Mouse (Mus musculus): ENCODE measurements around the gene Gm5458. TPM values are rescaled to one million over a fixed set of nuclear protein-coding genes. Genes with fewer than 3 reads are reported as not detected.
A peak's percentile ranks its signal among the peaks of the same experiment; 100 is the strongest.
"Not testable (repeated sequence)": the region's sequence is repeated elsewhere in the genome, so short reads cannot be mapped to it uniquely, and the experiment has no call there.

The Gm5458 gene
- not detected in 2 replicates for polyA plus RNA-seq (2014; fragmentation: Nextera tagmentation; extraction: Ambion mirVana)

DNA sequence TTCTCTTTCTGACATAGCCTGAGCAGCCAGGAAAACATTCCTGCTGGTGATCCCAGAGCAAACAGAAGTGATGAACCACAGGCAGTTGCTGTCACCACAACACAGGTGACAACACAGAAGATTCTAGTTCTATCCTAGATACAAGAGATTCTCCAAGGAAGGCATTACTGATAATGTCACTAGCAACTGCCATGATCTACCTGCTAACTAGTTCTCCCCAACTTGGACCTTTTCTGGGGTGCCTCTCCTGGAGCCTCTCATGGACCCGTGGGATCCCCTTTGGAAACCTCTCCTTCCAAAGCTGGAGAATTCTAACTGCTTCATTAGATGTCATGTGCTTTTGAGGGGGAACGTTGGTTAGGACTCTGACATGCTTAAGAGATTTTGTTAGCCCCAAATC, at the start of gene Gm5458:
TSS of gene Gm5458 (minus strand) at position 101 of the 400 bp plus-strand sequence.
- H3K9ac ChIP-seq (ENCODE audit: low read length); H3K27me3 ChIP-seq (ENCODE audit: control insufficient read depth, insufficient read depth, low read length); H3K4me2 ChIP-seq (ENCODE audit: low read depth, low read length, severe bottlenecking); DNase-seq (ENCODE audit: low spot score); H3K4me3 ChIP-seq (ENCODE audit: low read depth, low read length); H3K36me3 ChIP-seq (ENCODE audit: control insufficient read depth, insufficient read depth, low read length); H3K27ac ChIP-seq (ENCODE audit: low read depth, low read length); H3K9me3 ChIP-seq (ENCODE audit: control insufficient read depth, low read length); ATAC-seq (replicated peaks; ENCODE audit: low FRiP score); H3K4me1 ChIP-seq (replicated peaks; ENCODE audit: control insufficient read depth, insufficient read depth, low read length): not testable (repeated sequence)
- 78% methylated on average over 1 of the region's 2 CpGs for WGBS

DNA sequence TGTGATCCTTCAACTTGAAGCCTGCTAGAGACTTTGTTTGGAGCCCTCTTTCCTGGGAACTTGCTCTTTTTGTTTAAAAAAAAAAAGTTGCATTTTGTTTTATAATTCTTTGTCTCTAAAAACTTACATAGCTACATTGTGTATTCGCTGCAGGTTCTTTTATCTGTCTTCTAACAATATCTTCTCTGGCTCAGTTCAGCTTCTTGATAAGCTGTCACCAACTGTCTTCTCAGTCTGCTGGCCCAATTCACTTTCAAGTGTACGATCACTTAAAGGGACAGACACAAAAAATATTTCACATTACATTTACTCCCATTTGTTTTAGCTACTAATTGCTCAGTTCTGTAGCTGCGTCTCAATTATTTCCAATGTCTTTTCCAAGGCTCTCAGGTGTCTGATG, 43.9 kb upstream of the Gm5458 start:
- 80% methylated on average over 3 of the region's 3 CpGs for WGBS
- H3K27me3 ChIP-seq (ENCODE audit: control insufficient read depth, insufficient read depth, low read length): no peaks in the 10 kb centered on the region
- no peaks in the 10 kb centered on the region for H3K36me3 ChIP-seq (ENCODE audit: control insufficient read depth, insufficient read depth, low read length)
- H3K4me1 ChIP-seq (replicated peaks; ENCODE audit: control insufficient read depth, insufficient read depth, low read length): no peaks in the 10 kb centered on the region
- no peak for DNase-seq (ENCODE audit: low spot score)
- no peak overlapping the region for H3K9ac ChIP-seq (ENCODE audit: low read length)
- H3K27ac ChIP-seq (ENCODE audit: low read depth, low read length): no peak overlapping the region
- no peak overlapping the region for H3K4me3 ChIP-seq (ENCODE audit: low read depth, low read length)
- no peaks in the 10 kb centered on the region for H3K9me3 ChIP-seq (ENCODE audit: control insufficient read depth, low read length)
- no peak overlapping the region for H3K4me2 ChIP-seq (ENCODE audit: low read depth, low read length, severe bottlenecking)
- ATAC-seq (replicated peaks; ENCODE audit: low FRiP score): no peak

DNA sequence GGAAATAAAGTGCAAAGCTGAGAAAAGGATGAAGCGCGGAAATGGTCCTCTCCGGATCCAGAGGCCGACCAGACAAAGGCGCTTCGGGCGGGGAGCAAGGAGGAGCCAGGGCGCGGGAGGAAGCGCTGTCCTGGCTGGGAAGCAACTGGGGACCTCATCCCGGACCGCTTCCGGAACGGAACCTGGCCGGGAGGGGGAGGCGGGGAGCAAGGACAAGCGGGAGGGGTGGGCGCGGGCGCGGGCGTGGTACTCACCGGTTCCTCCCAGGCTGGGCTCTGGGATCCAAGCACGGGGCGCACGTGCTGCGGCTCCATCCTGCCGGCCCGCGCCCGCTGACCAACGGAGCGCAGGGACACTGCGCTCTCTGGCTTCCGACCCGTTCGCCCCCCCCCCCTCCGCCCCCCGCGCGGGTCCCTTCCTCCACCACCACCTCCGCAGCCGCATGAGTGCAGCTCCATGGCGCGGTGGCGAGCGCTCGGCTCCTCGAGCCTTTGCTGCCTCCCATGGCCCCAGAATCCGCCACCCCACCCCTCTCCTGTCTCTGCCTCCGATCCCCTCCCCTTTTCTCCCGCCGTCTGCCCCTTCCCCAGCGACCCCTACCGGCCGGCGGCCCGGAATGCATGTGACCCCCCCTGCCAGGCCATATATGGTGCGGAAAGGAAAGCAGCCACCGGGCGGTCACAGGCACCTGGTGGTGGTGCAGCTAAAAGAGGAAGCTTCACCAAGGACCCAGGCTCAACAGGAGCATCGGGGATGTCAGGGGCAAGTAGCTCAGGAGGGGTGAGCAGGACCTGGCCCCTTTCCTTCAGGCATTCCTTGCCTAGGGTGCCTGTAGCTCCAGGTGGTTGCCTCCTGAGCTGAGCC, 17.3 kb downstream of the Gm5458 start, which contains the start of gene Gm2237:
TSS of gene Gm2237 (minus strand) at position 332 of the 864 bp plus-strand sequence.
- not testable (repeated sequence) for ATAC-seq (replicated peaks; ENCODE audit: low FRiP score); H3K36me3 ChIP-seq (ENCODE audit: control insufficient read depth, insufficient read depth, low read length); H3K9me3 ChIP-seq (ENCODE audit: control insufficient read depth, low read length); H3K27ac ChIP-seq (ENCODE audit: low read depth, low read length); H3K27me3 ChIP-seq (ENCODE audit: control insufficient read depth, insufficient read depth, low read length); H3K4me1 ChIP-seq (replicated peaks; ENCODE audit: control insufficient read depth, insufficient read depth, low read length)
- Histone ChIP-seq H3K4me2 (ENCODE audit: low read depth, low read length, severe bottlenecking) (peak within 1 kb of the TSS; percentile 36; the same call in 1 of the 2 replicates), H3K4me3 (ENCODE audit: low read depth, low read length) (peak within 1 kb of the TSS; percentile 39), H3K9ac (ENCODE audit: low read length) (peak within 1 kb of the TSS; percentile 52)
- DNase-seq (ENCODE audit: low spot score): peak; percentile 70
- 0% methylated on average over 17 of the region's 62 CpGs for WGBS

DNA sequence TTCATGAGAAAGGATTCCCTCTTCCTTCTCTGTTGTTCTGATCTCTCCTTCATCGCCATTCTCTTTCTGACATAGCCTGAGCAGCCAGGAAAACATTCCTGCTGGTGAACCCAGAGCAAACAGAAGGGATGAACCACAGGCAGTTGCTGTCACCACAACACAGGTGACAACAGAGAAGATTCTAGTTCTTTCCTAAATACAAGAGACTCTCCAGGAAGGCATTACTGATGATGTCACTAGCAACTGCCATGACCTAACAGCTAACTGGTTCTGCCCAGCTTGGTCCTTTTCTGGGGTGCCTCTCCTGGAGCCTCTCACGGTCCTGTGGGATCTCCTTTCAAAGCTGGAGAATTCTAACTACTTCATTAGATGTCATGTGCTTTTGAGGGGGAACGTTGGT, 52.5 kb downstream of the Gm5458 start, which contains the start of gene Gm2244:
TSS of gene Gm2244 (minus strand) at position 101 of the 400 bp plus-strand sequence.
- H3K9ac ChIP-seq (ENCODE audit: low read length); H3K4me3 ChIP-seq (ENCODE audit: low read depth, low read length); H3K4me1 ChIP-seq (replicated peaks; ENCODE audit: control insufficient read depth, insufficient read depth, low read length); ATAC-seq (replicated peaks; ENCODE audit: low FRiP score); H3K36me3 ChIP-seq (ENCODE audit: control insufficient read depth, insufficient read depth, low read length); DNase-seq (ENCODE audit: low spot score); H3K27me3 ChIP-seq (ENCODE audit: control insufficient read depth, insufficient read depth, low read length); H3K4me2 ChIP-seq (ENCODE audit: low read depth, low read length, severe bottlenecking); H3K9me3 ChIP-seq (ENCODE audit: control insufficient read depth, low read length); H3K27ac ChIP-seq (ENCODE audit: low read depth, low read length): not testable (repeated sequence)
- WGBS: 80% methylated on average over 1 of the region's 3 CpGs

Other genes starting within 250 kb of the Gm5458 start
- 0.60 TPM in 1 of 2 replicates, not detected in the other for gene Gm21738, start 183.7 kb downstream of the Gm5458 start, polyA plus RNA-seq (2014; fragmentation: Nextera tagmentation; extraction: Ambion mirVana)
- gene Gm2244, start 52.6 kb downstream of the Gm5458 start, polyA plus RNA-seq (2014; fragmentation: Nextera tagmentation; extraction: Ambion mirVana): not detected in 2 replicates
- 4.0 and 4.1 TPM in 2 replicates for gene Gm2237, start 17.4 kb downstream of the Gm5458 start, polyA plus RNA-seq (2014; fragmentation: Nextera tagmentation; extraction: Ambion mirVana)
- 45.2 and 46.6 TPM in 2 replicates for gene Nid2, start 148.7 kb upstream of the Gm5458 start, polyA plus RNA-seq (2014; fragmentation: Nextera tagmentation; extraction: Ambion mirVana)
- gene Rtraf, start 221.2 kb upstream of the Gm5458 start, polyA plus RNA-seq (2014; fragmentation: Nextera tagmentation; extraction: Ambion mirVana): 245 and 274 TPM in 2 replicates